Mouse (Mus musculus): ENCODE results near the gene Nrbf2.

The Nrbf2 gene

GRCm38 (mm10) chr10:67216872-67217271 lies 68.2 kb downstream of the Nrbf2 start:
- no peak for DNase-seq (ENCODE audit: low spot score)
